Mouse (Mus musculus) CH12.LX (cell line): ENCODE measurements at regions not wholly inside any gene's neighbourhood (a gene's known extent, or its start where the extent isn't known, plus 50 kb on each side); places are given as distances from the start of the nearest gene placed in this dataset.

Source experiments
- DNase-seq: peaks from one replicate; pipeline ENCODE4 v3.0.0-alpha.2; 2013; ENCODE audit errors: extremely low read depth
- H3K27ac ChIP-seq: 2 replicates; pipeline ENCODE4 v1.5.1; 2012; ENCODE audit warnings: low read depth, mild to moderate bottlenecking, control low read depth, moderate library complexity; ENCODE audit not compliant: insufficient read depth
- H3K27me3 ChIP-seq: replicated peaks from 2 replicates; pipeline ENCODE3; 2012; ENCODE audit warnings: inconsistent platforms
- H3K36me3 ChIP-seq, 2 experiments: replicated peaks in 1 of 2; 2 replicates each; pipeline versions ENCODE3 to v1.6.1; 2012; ENCODE audit warnings: inconsistent platforms in 1 of 2, low read length in 1 of 2, mild to moderate bottlenecking in 1 of 2, mixed read lengths in 1 of 2, moderate library complexity in 1 of 2; ENCODE audit not compliant: control insufficient read depth in 1 of 2, insufficient read depth in 1 of 2
- H3K4me1 ChIP-seq, 2 experiments: 2 replicates each; pipeline ENCODE4 v1.6.1; 2012; ENCODE audit warnings: inconsistent platforms in 1 of 2, moderate library complexity in 1 of 2; ENCODE audit not compliant: insufficient read depth in 2 of 2, control insufficient read depth in 1 of 2
- H3K4me2 ChIP-seq: 2 replicates; pipeline ENCODE4 v1.6.1; 2012; ENCODE audit warnings: low read depth, mild to moderate bottlenecking, control low read depth; ENCODE audit not compliant: poor library complexity, insufficient read depth, severe bottlenecking
- H3K4me3 ChIP-seq, 3 experiments: fragments of 150-350 bp in 1 of 3; sonication (generic) in 1 of 3; replicated peaks in 1 of 3; 2 replicates each; pipeline versions ENCODE3 to v1.5.1; 2011 to 2012; ENCODE audit warnings: low read depth in 2 of 3, low read length in 2 of 3, mild to moderate bottlenecking in 2 of 3, moderate library complexity in 2 of 3, control low read depth in 1 of 3, improper control_type of control experiment in 1 of 3, inconsistent platforms in 1 of 3, mixed read lengths in 1 of 3; ENCODE audit not compliant: poor library complexity in 1 of 3
- H3K79me2 ChIP-seq: replicated peaks from 2 replicates; pipeline ENCODE4 v1.6.1; 2012; ENCODE audit warnings: mild to moderate bottlenecking, moderate library complexity; ENCODE audit not compliant: control insufficient read depth, poor library complexity, insufficient read depth, severe bottlenecking; ENCODE audit errors: extremely low read depth
- H3K9ac ChIP-seq: 2 replicates; pipeline ENCODE4 v1.6.1; 2012; ENCODE audit warnings: low read depth, mild to moderate bottlenecking, control low read depth, moderate library complexity; ENCODE audit not compliant: insufficient read depth
- H3K9me3 ChIP-seq: replicated peaks from 2 replicates; pipeline ENCODE3; 2012; ENCODE audit warnings: low read length, inconsistent platforms, mixed read lengths
- CHD1 ChIP-seq: IDR thresholded peaks from 2 replicates; pipeline ENCODE4 v1.6.1; 2012; ENCODE audit warnings: low read depth, low read length, improper control_type of control experiment, inconsistent platforms
- EP300 ChIP-seq: IDR thresholded peaks from 2 replicates; pipeline ENCODE4 v1.6.1; 2011; ENCODE audit warnings: low read length, improper control_type of control experiment
- ETS1 ChIP-seq: conservative IDR thresholded peaks from 2 replicates; pipeline ENCODE4 v1.6.1; 2012; ENCODE audit warnings: low read depth, mild to moderate bottlenecking, inconsistent platforms, low read length, improper control_type of control experiment, moderate library complexity
- HCFC1 ChIP-seq: IDR thresholded peaks from 2 replicates; pipeline ENCODE4 v1.6.1; 2012; ENCODE audit warnings: low read depth, mild to moderate bottlenecking, inconsistent platforms, low read length, improper control_type of control experiment
- KAT2A ChIP-seq: IDR thresholded peaks from 2 replicates; pipeline ENCODE4 v1.6.1; 2012; ENCODE audit warnings: low read length, improper control_type of control experiment, inconsistent platforms; ENCODE audit not compliant: insufficient replicate concordance
- MAX ChIP-seq: IDR thresholded peaks from 2 replicates; pipeline ENCODE4 v1.6.1; 2011; ENCODE audit warnings: low read length, improper control_type of control experiment
- MEF2A ChIP-seq: IDR thresholded peaks from 2 replicates; pipeline ENCODE4 v1.6.1; 2014; ENCODE audit warnings: low read depth, mild to moderate bottlenecking, inconsistent platforms, low read length, improper control_type of control experiment, borderline replicate concordance
- NELFE ChIP-seq: IDR thresholded peaks from 2 replicates; pipeline ENCODE4 v1.6.1; 2011; ENCODE audit warnings: low read depth, low read length, improper control_type of control experiment
- NRF1 ChIP-seq: IDR thresholded peaks from 2 replicates; pipeline ENCODE4 v1.6.1; 2014; ENCODE audit warnings: low read depth, mild to moderate bottlenecking, inconsistent platforms, low read length, improper control_type of control experiment, moderate library complexity
- POLR2A ChIP-seq: IDR thresholded peaks from 2 replicates; pipeline ENCODE4 v1.6.1; 2011; ENCODE audit warnings: low read depth, mild to moderate bottlenecking, improper control_type of control experiment, low read length
- POLR2AphosphoS2 ChIP-seq: IDR thresholded peaks from 2 replicates; pipeline ENCODE4 v1.6.1; 2011; ENCODE audit warnings: low read depth, low read length, improper control_type of control experiment
- RCOR1 ChIP-seq: conservative IDR thresholded peaks from 2 replicates; pipeline ENCODE4 v1.6.1; 2012; ENCODE audit warnings: low read depth, mild to moderate bottlenecking, inconsistent platforms, low read length, improper control_type of control experiment
- TBP ChIP-seq: conservative IDR thresholded peaks from 2 replicates; pipeline ENCODE4 v1.6.1; 2011; ENCODE audit warnings: low read depth, low read length, improper control_type of control experiment
- TCF12 ChIP-seq: IDR thresholded peaks from 2 replicates; pipeline ENCODE4 v1.6.1; 2014; ENCODE audit warnings: low read depth, mild to moderate bottlenecking, inconsistent platforms, low read length, improper control_type of control experiment
- UBTF ChIP-seq: IDR thresholded peaks from 2 replicates; pipeline ENCODE4 v1.6.1; 2012; ENCODE audit warnings: low read depth, mild to moderate bottlenecking, inconsistent platforms, low read length, improper control_type of control experiment, moderate library complexity
- USF2 ChIP-seq: conservative IDR thresholded peaks from 2 replicates; pipeline ENCODE4 v1.6.1; 2011; ENCODE audit warnings: low read depth, low read length, improper control_type of control experiment
- ZMIZ1 ChIP-seq: IDR thresholded peaks from 2 replicates; pipeline ENCODE4 v1.6.1; 2012; ENCODE audit warnings: low read depth, mild to moderate bottlenecking, inconsistent platforms, low read length, improper control_type of control experiment
- ZNF384 ChIP-seq: IDR thresholded peaks from 2 replicates; pipeline ENCODE4 v1.6.1; 2012; ENCODE audit warnings: low read depth, low read length, improper control_type of control experiment, inconsistent platforms
- dilution Hi-C: fragments of 300-500 bp; cut with MboI; formaldehyde crosslinking; loops from 2 replicates; pipeline ENCODE4 v1.14.3; 2020; ENCODE audit warnings: low sequenced_read_pairs; ENCODE audit not compliant: extremely low pct_unique_long_range_greater_than_20kb, extremely low pct_ligation_motif_present
- in situ Hi-C: fragments of 300-500 bp; cut with MboI; formaldehyde crosslinking; loops from 3 replicates; pipeline ENCODE4 v1.14.3; 2019; ENCODE audit warnings: low sequenced_read_pairs, low pct_ligation_motif_present, low pct_unique_long_range_greater_than_20kb, mixed read lengths

DNA sequence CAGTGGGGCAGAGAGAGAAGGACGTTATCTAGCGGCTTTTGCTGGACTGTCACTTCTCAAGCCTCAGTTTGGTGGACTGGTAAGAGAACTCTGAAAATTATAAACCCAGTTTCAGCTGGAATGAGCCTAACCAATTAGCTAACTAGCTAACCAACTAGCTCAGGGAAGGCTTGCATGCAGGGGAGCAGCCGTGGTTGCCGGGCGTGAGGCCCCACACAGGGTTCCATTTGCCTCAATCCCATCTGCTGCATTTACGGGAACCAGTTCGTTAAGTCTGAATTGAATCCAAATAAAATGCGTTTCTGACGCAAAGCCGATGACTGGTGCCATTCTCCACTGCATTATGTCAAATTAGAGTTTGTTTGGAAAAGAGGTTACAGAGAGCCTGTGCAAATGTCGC lies 123.9 kb upstream of the Mpdz start:
- Histone ChIP-seq H3K4me2 (no peak overlapping the region), H3K36me3 (no peaks in the 10 kb centered on the region), H3K9ac (no peak overlapping the region), H3K4me1 (0 out of 4 replicates have a peak, but pooled peaks cover 0 to 3% of the 10 kb centered on the region in 2 experiments), H3K27me3 (no peaks in the 10 kb centered on the region), H3K79me2 (no peaks in the 10 kb centered on the region), H3K9me3 (no peaks in the 10 kb centered on the region), H3K27ac (no peak overlapping the region), H3K4me3 (no peak overlapping the region)
- no peak for DNase-seq
- in situ Hi-C loops (loop anchor here (25.0 kb wide), 2 partner anchors 971 to 1371 kb away; no protein-coding TSS in a partner anchor), dilution Hi-C loops (no loop called here)
- TF ChIP-seq TCF12 (no peak), HCFC1 (no peak), ETS1 (no peak), MEF2A (no peak), KAT2A (no peak), CHD1 (no peak), NELFE (no peak), POLR2A (no peak), ZNF384 (no peak), NRF1 (no peak), EP300 (no peak), POLR2AphosphoS2 (no peak), TBP (no peak), USF2 (no peak), ZMIZ1 (no peak)

DNA sequence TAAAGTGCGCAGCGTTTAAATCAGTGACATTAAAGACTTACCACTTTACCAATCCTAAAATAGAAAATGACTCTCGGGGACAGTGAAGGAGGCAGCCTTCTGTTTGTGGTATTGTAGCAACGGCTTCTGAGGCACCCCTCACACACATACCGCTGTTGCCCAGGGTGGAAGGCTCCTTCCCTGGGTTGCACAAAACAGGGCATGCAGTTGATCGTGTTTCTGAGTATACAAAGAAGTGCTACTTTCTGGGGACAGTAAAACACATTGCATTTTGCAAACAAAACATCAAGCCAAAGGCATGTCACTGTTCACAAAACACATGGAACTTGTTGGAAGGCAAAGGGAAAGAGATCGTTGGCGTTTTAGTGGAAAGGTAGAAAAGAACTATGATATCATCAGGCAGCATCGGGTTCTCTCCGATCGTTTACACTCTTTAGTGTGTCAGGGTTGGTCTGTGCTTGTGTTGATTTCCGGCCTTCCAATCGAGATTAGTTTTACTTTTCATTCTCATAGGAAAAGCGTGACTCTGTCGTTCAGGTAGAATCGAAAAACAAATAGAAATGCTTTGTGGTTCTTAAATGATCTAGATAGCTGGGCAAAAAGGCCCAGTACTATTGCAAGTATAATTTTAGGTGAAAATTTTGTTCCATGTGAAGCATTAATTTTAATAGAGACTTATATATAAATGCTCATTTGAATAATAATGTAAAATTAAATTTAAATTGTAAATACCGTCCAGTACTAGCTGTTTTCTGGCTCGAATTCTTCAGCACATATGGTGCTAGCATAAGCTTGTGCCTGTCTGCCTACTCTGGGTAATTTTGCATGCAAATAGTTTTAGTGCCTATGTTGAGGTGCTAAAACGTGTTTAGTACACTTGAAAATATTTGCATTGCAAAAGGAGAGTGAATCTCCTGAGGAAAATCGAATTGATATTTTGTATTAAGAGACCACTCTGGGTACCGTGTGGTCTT lies 123.1 kb upstream of the Mpdz start:
- H3K36me3 ChIP-seq = no peaks in the 10 kb centered on the region
- H3K4me3 ChIP-seq = no peak overlapping the region
- H3K79me2 ChIP-seq = no peaks in the 10 kb centered on the region
- H3K9ac ChIP-seq = no peak overlapping the region
- dilution Hi-C loops (no loop called here), in situ Hi-C loops (loop anchor here (25.0 kb wide), 2 partner anchors 972 to 1372 kb away; no protein-coding TSS in a partner anchor)
- DNase-seq = no peak
- no peaks in the 10 kb centered on the region for H3K27me3 ChIP-seq
- no peaks in the 10 kb centered on the region for H3K9me3 ChIP-seq
- TF ChIP-seq RCOR1 (no peak), MEF2A (no peak), ZMIZ1 (no peak), NRF1 (no peak), TCF12 (no peak), POLR2AphosphoS2 (no peak), UBTF (no peak), MAX (no peak)
- H3K4me2 ChIP-seq = no peak overlapping the region
- 0 out of 4 replicates have a peak, but pooled peaks cover 0 to 3% of the 10 kb centered on the region in 2 experiments for H3K4me1 ChIP-seq
- H3K27ac ChIP-seq = no peak overlapping the region
